Comparison of ENCODE assay signal across 8 mouse cellular contexts in the genomic region with DNA sequence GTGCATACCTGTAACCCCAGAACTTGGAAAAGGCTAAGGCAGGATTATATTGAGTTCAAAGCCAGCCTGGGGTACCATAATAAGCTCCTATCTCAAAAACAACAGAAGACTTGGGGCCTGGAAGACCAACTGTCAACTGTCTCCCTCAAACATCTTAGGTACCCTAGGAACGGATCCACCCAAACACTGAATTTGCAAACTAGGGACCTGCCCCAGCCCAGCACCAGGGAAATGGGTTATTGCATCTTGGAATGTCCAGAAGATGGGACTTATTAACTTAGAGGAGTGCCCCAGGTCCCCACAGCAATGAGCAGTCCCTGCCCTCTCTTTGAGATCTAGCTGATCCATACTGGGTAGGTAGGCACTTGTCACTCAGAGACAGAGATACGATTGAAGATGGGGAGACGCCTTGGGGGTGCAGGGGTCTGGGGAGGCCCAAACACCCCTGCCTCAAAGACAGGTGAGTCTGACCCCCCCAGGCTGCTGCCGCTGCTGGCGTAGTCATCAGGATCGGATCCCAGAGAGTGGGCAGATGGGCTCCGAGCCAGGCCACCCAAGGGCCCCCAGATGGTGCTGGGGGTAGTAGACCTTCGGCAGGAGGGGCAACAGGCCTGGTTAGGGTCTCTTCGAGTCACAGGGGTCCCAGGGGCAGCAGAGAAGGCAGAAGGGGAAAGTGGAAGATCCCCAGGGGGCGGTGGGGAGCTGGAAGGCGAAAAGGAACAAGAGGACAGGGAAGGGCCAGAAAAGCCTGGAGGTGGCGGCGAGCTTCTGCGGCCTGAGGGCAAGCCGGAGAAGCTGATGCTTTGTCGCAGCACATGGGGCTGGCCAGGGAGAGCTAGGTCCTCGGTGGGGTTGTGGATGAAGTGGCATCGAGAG. TPM values are rescaled to one million over a fixed set of nuclear protein-coding genes. Genes with fewer than 3 reads are reported as not detected.
DNase-seq lines count a peak whose midpoint lies in the region; ATAC-seq and TF ChIP-seq lines count a peak whose summit lies in the region.

No protein-coding gene starts in this region.

- no peak for TF ChIP-seq CTCF in left cerebral cortex, adult 2 months (IDR thresholded peaks at IDR 0.05)

- peak overlapping the region; percentile 87 for H3K4me2 ChIP-seq in embryonic facial prominence, embryonic 15.5 days (replicated peaks)
- peak overlapping the region; percentile 86 for H3K4me2 ChIP-seq in hindbrain, embryonic 15.5 days
- H3K4me2 ChIP-seq in liver, embryonic 13.5 days: peak overlapping the region; percentile 91
- H3K4me2 ChIP-seq in neural tube, embryonic 13.5 days: peak overlapping the region; percentile 74

- peak overlapping the region; percentile 54 for H3K4me3 ChIP-seq in left cerebral cortex, adult 2 months
- H3K4me3 ChIP-seq in embryonic facial prominence, embryonic 15.5 days (replicated peaks): peak overlapping the region; percentile 81
- peak overlapping the region; percentile 51 for H3K4me3 ChIP-seq in hindbrain, embryonic 15.5 days
- H3K4me3 ChIP-seq in liver, embryonic 13.5 days (replicated peaks): peak overlapping the region; percentile 68
- peak overlapping the region; percentile 54 for H3K4me3 ChIP-seq in neural tube, embryonic 13.5 days

- H3K27ac ChIP-seq in left cerebral cortex, adult 2 months: peak overlapping the region; percentile 91; the same call in 1 of the 2 replicates
- H3K27ac ChIP-seq in embryonic facial prominence, embryonic 15.5 days (replicated peaks): peak overlapping the region; percentile 98
- H3K27ac ChIP-seq in hindbrain, embryonic 15.5 days (replicated peaks): no peak overlapping the region
- peak overlapping the region; percentile 89 for H3K27ac ChIP-seq in liver, embryonic 13.5 days
- H3K27ac ChIP-seq in neural tube, embryonic 13.5 days (replicated peaks): peak overlapping the region; percentile 5; the same call in 1 of the 2 replicates

- H3K9ac ChIP-seq in embryonic facial prominence, embryonic 15.5 days: peak overlapping the region; percentile 77
- H3K9ac ChIP-seq in hindbrain, embryonic 15.5 days: no peak overlapping the region
- peak overlapping the region; percentile 81 for H3K9ac ChIP-seq in liver, embryonic 13.5 days
- H3K9ac ChIP-seq in neural tube, embryonic 13.5 days: peak overlapping the region; percentile 82

- peaks cover 8% of the 10 kb centered on the region; the same call in 1 of the 2 replicates for H3K36me3 ChIP-seq in embryonic facial prominence, embryonic 15.5 days
- H3K36me3 ChIP-seq in hindbrain, embryonic 15.5 days: no peaks in the 10 kb centered on the region
- peaks cover 10% of the 10 kb centered on the region for H3K36me3 ChIP-seq in liver, embryonic 13.5 days
- no peaks in the 10 kb centered on the region for H3K36me3 ChIP-seq in neural tube, embryonic 13.5 days

- WGBS in embryonic facial prominence, embryonic 15.5 days: 57% methylated on average over 18 of the region's 18 CpGs
- WGBS in hindbrain, embryonic 15.5 days: 74% methylated on average over 18 of the region's 18 CpGs
- WGBS in liver, embryonic 13.5 days (ENCODE audit: insufficient replicate concordance): 51% methylated on average over 18 of the region's 18 CpGs
- 76% methylated on average over 18 of the region's 18 CpGs for WGBS in neural tube, embryonic 13.5 days

- peaks cover 78% of the 10 kb centered on the region for H3K4me1 ChIP-seq in embryonic facial prominence, embryonic 15.5 days
- peaks cover 57% of the 10 kb centered on the region for H3K4me1 ChIP-seq in hindbrain, embryonic 15.5 days (replicated peaks)
- H3K4me1 ChIP-seq in liver, embryonic 13.5 days (replicated peaks): peaks cover 90% of the 10 kb centered on the region
- peaks cover 77% of the 10 kb centered on the region for H3K4me1 ChIP-seq in neural tube, embryonic 13.5 days (replicated peaks)

- intact Hi-C loops in left cerebral cortex, adult 2 months (cut with DNase I): no loop called here

- no peaks in the 10 kb centered on the region for H3K27me3 ChIP-seq in embryonic facial prominence, embryonic 15.5 days
- no peaks in the 10 kb centered on the region for H3K27me3 ChIP-seq in hindbrain, embryonic 15.5 days
- H3K27me3 ChIP-seq in liver, embryonic 13.5 days: no peaks in the 10 kb centered on the region
- H3K27me3 ChIP-seq in neural tube, embryonic 13.5 days: peaks cover 4% of the 10 kb centered on the region; the same call in 1 of the 2 replicates

- no peak for DNase-seq in left cerebral cortex, adult 2 months (ENCODE audit: extremely low spot score in 1 of 2, low spot score in 2 of 2)
- DNase-seq in left cerebral cortex, adult 11 months (ENCODE audit: low spot score): no peak
- no peak for DNase-seq in liver, embryonic 13.5 days
- no peak for DNase-seq in cerebellum, adult 18-20 months
- no peak for DNase-seq in Muller cell, postnatal 12 days (ENCODE audit: inconsistent ontology term)

- no peaks in the 10 kb centered on the region for H3K9me3 ChIP-seq in embryonic facial prominence, embryonic 15.5 days (replicated peaks)
- H3K9me3 ChIP-seq in hindbrain, embryonic 15.5 days: no peaks in the 10 kb centered on the region
- no peaks in the 10 kb centered on the region for H3K9me3 ChIP-seq in liver, embryonic 13.5 days (replicated peaks)
- no peaks in the 10 kb centered on the region for H3K9me3 ChIP-seq in neural tube, embryonic 13.5 days

- ATAC-seq in embryonic facial prominence, embryonic 15.5 days (ENCODE audit: insufficient number of reproducible peaks, low FRiP score, low TSS enrichment, low read depth): no peak
- no peak for ATAC-seq in hindbrain, embryonic 15.5 days (ENCODE audit: low FRiP score, low read depth)
- no peak for ATAC-seq in liver, embryonic 13.5 days (ENCODE audit: low read depth)
- ATAC-seq in neural tube, embryonic 13.5 days (ENCODE audit: low read depth): no peak

RNA-seq across cellular contexts. Expression of a gene that starts 2.6 kb away (rescaled TPM):
- 1 to 10 TPM; 2.3 to 2.8 TPM for total RNA-seq in left cerebral cortex, adult 2 months (2021)
- polyA plus RNA-seq in embryonic facial prominence, embryonic 15.5 days (2015; fragmentation: Nextera tagmentation; extraction: Ambion mirVana): 20.2 and 23.5 TPM in 2 replicates
- polyA plus RNA-seq in hindbrain, embryonic 15.5 days (2015; fragmentation: Nextera tagmentation; extraction: Ambion mirVana): 4.4 and 4.6 TPM in 2 replicates
- 4.7 and 6.3 TPM in 2 replicates for polyA plus RNA-seq in liver, embryonic 13.5 days (2015; fragmentation: Nextera tagmentation; extraction: Ambion mirVana)
- 4.9 and 6.5 TPM in 2 replicates for polyA plus RNA-seq in neural tube, embryonic 13.5 days (2015; fragmentation: Nextera tagmentation; extraction: Ambion mirVana)

RNA-seq across cellular contexts. Expression of a gene that starts 5.0 kb away (rescaled TPM):
- 1 to 10 TPM; 7.1 to 7.7 TPM for total RNA-seq in left cerebral cortex, adult 2 months (2021)
- 66.8 and 76.1 TPM in 2 replicates for polyA plus RNA-seq in embryonic facial prominence, embryonic 15.5 days (2015; fragmentation: Nextera tagmentation; extraction: Ambion mirVana)
- polyA plus RNA-seq in hindbrain, embryonic 15.5 days (2015; fragmentation: Nextera tagmentation; extraction: Ambion mirVana): 26.8 and 27.6 TPM in 2 replicates
- polyA plus RNA-seq in liver, embryonic 13.5 days (2015; fragmentation: Nextera tagmentation; extraction: Ambion mirVana): 4.9 and 5.0 TPM in 2 replicates
- 33.8 and 35.8 TPM in 2 replicates for polyA plus RNA-seq in neural tube, embryonic 13.5 days (2015; fragmentation: Nextera tagmentation; extraction: Ambion mirVana)

RNA-seq across cellular contexts. Expression of a gene that starts 15.1 kb away (rescaled TPM):
- 10 to 100 TPM; 18.1 to 18.8 TPM for total RNA-seq in left cerebral cortex, adult 2 months (2021)
- 47.7 and 52.1 TPM in 2 replicates for polyA plus RNA-seq in embryonic facial prominence, embryonic 15.5 days (2015; fragmentation: Nextera tagmentation; extraction: Ambion mirVana)
- polyA plus RNA-seq in hindbrain, embryonic 15.5 days (2015; fragmentation: Nextera tagmentation; extraction: Ambion mirVana): 46.1 and 46.6 TPM in 2 replicates
- 28.1 and 31.8 TPM in 2 replicates for polyA plus RNA-seq in liver, embryonic 13.5 days (2015; fragmentation: Nextera tagmentation; extraction: Ambion mirVana)
- polyA plus RNA-seq in neural tube, embryonic 13.5 days (2015; fragmentation: Nextera tagmentation; extraction: Ambion mirVana): 35.7 and 45.4 TPM in 2 replicates

RNA-seq across cellular contexts. Expression of a gene that starts 15.3 kb away (rescaled TPM):
- 10 to 100 TPM; 65.7 to 66.8 TPM for total RNA-seq in left cerebral cortex, adult 2 months (2021)
- 78.9 and 84.9 TPM in 2 replicates for polyA plus RNA-seq in embryonic facial prominence, embryonic 15.5 days (2015; fragmentation: Nextera tagmentation; extraction: Ambion mirVana)
- polyA plus RNA-seq in hindbrain, embryonic 15.5 days (2015; fragmentation: Nextera tagmentation; extraction: Ambion mirVana): 93.3 and 96.8 TPM in 2 replicates
- 30.7 and 33.4 TPM in 2 replicates for polyA plus RNA-seq in liver, embryonic 13.5 days (2015; fragmentation: Nextera tagmentation; extraction: Ambion mirVana)
- polyA plus RNA-seq in neural tube, embryonic 13.5 days (2015; fragmentation: Nextera tagmentation; extraction: Ambion mirVana): 99.8 and 103 TPM in 2 replicates

RNA-seq across cellular contexts. Expression of a gene that starts 27.0 kb away (rescaled TPM):
- 100 to 1,000 TPM; 440 to 450 TPM for total RNA-seq in left cerebral cortex, adult 2 months (2021)
- polyA plus RNA-seq in embryonic facial prominence, embryonic 15.5 days (2015; fragmentation: Nextera tagmentation; extraction: Ambion mirVana): 1,000 and 1,004 TPM in 2 replicates
- 444 and 501 TPM in 2 replicates for polyA plus RNA-seq in hindbrain, embryonic 15.5 days (2015; fragmentation: Nextera tagmentation; extraction: Ambion mirVana)
- polyA plus RNA-seq in liver, embryonic 13.5 days (2015; fragmentation: Nextera tagmentation; extraction: Ambion mirVana): 937 and 964 TPM in 2 replicates
- 533 and 537 TPM in 2 replicates for polyA plus RNA-seq in neural tube, embryonic 13.5 days (2015; fragmentation: Nextera tagmentation; extraction: Ambion mirVana)
